Mouse (Mus musculus): ENCODE data around the gene Olfr43.

Olfr43 gene

GRCm38 (mm10) chr11:74211279-74211678 lies at the start of gene Olfr43:
TSS of gene Olfr43 (minus strand) at chr11:74211379.
- no peak for DNase-seq (ENCODE audit: low read depth, low spot score)

- DNase-seq (ENCODE audit: low read depth, low spot score), result no peak
Measured at GRCm38 (mm10) chr11:74259508-74259907, 48.3 kb upstream of the Olfr43 start, which contains the start of gene Olfr406. TSS of gene Olfr406 (plus strand) at chr11:74259808.

GRCm38 (mm10) chr11:74241201-74241600 lies 30.0 kb upstream of the Olfr43 start:
- no peak for DNase-seq (ENCODE audit: low read depth, low spot score)

- DNase-seq (ENCODE audit: low read depth, low spot score), result no peak
Measured at GRCm38 (mm10) chr11:74185949-74186348, 25.2 kb downstream of the Olfr43 start, which contains the start of gene Olfr403. TSS of gene Olfr403 (plus strand) at chr11:74186249.

GRCm38 (mm10) chr11:74183745-74184144 lies 27.4 kb downstream of the Olfr43 start:
- DNase-seq (ENCODE audit: low read depth, low spot score), result no peak

- DNase-seq (ENCODE audit: low read depth, low spot score), result no peak
Measured at GRCm38 (mm10) chr11:74183168-74183567, 28.0 kb downstream of the Olfr43 start.

GRCm38 (mm10) chr11:74168771-74169170 lies 42.4 kb downstream of the Olfr43 start:
- DNase-seq (ENCODE audit: low read depth, low spot score), result no peak
